Mouse (Mus musculus) G1E (cell line): ENCODE results near the gene Ak5. TPM values are rescaled to one million over a fixed set of nuclear protein-coding genes. Genes with fewer than 3 reads are reported as not detected.

Source experiments
- ATAC-seq: 2 replicates; pipeline ENCODE4 v1.8.0; 2016; ENCODE audit warnings: mild to moderate bottlenecking; ENCODE audit not compliant: insufficient number of reproducible peaks, poor library complexity, low FRiP score, severe bottlenecking; ENCODE audit errors: extremely low read depth
- DNase-seq: peaks from one replicate; pipeline ENCODE4 v3.0.0; 2012; ENCODE audit warnings: low spot score
- H3K27me3 ChIP-seq: 2 replicates; pipeline ENCODE4 v1.6.1; 2012; ENCODE audit warnings: mild to moderate bottlenecking, low read length, inconsistent platforms; ENCODE audit not compliant: insufficient read depth
- H3K36me3 ChIP-seq: replicated peaks from 2 replicates; pipeline ENCODE3; 2012; ENCODE audit warnings: mild to moderate bottlenecking, inconsistent platforms
- H3K4me1 ChIP-seq: 2 replicates; pipeline ENCODE4 v1.6.1; 2012; ENCODE audit warnings: low read depth, low read length, inconsistent platforms, mixed read lengths; ENCODE audit not compliant: insufficient read depth
- H3K4me3 ChIP-seq: 2 replicates; pipeline ENCODE4 v1.5.1; 2012; ENCODE audit warnings: low read depth, mild to moderate bottlenecking, inconsistent platforms, low read length, moderate library complexity, mixed read lengths
- H3K9me3 ChIP-seq: replicated peaks from 2 replicates; pipeline ENCODE4 v1.6.1; 2012; ENCODE audit warnings: inconsistent platforms
- CTCF ChIP-seq: IDR thresholded peaks from 2 replicates; pipeline ENCODE4 v1.5.1; 2012; ENCODE audit warnings: low read depth, low read length, inconsistent platforms, mixed read lengths
- GATA1 ChIP-seq: IDR thresholded peaks from 2 replicates; pipeline ENCODE4 v1.6.1; 2012; ENCODE audit warnings: borderline replicate concordance, low read length, inconsistent platforms, mixed read lengths
- GATA2 ChIP-seq: IDR thresholded peaks from 2 replicates; pipeline ENCODE4 v1.6.1; 2012; ENCODE audit warnings: low read depth, low read length, inconsistent platforms, borderline replicate concordance
- POLR2AphosphoS5 ChIP-seq: IDR thresholded peaks from 2 replicates; pipeline ENCODE4 v1.6.1; 2012; ENCODE audit warnings: low read depth, low read length, inconsistent platforms; ENCODE audit not compliant: insufficient replicate concordance
- TAL1 ChIP-seq: conservative IDR thresholded peaks from 2 replicates; pipeline ENCODE4 v1.6.1; 2012; ENCODE audit warnings: low read depth, low read length, inconsistent platforms, mixed read lengths
- polyA plus RNA-seq: library from polyadenylated mRNA; stranded (reverse); fragments of >175 nt; gene quantifications from 2 replicates; pipeline ENCODE4 v1.2.3, GENCODE M21; 2012
- total RNA-seq, 2 experiments: library from RNA; stranded (forward) in 1 of 2; stranded (reverse) in 1 of 2; fragments of 200-1000 nt in 1 of 2; fragments of >200 nt in 1 of 2; fragmentation: Nextera tagmentation in 1 of 2; gene quantifications; 2 replicates each; pipeline ENCODE4 v1.2.3; 2014 to 2017

The Ak5 gene
- total RNA-seq (2014; fragmentation: Nextera tagmentation) (not detected in 2 replicates), total RNA-seq (2017) (0.11 TPM in 1 of 2 replicates, not detected in the other), polyA plus RNA-seq (not detected in 2 replicates)

DNA sequence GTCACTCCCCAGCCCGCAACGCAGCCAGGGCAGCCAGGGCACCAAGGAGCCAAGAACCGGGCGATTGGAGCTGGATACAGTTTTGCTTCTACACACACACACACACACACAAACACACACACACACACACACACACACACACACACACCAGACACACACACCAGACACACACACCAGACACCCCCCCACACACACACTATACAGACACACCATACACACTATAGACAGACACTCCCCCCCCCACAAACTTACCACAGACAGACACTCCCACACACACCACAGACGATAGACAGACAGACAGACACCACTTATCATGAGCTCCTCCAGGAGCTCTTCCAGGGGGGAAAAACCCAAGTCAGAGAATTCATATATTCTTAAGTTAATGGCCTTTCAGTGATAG lies at the start of gene Ak5:
Gene Ak5, minus strand, starts transcription at position 122 of the 400 bp plus-strand sequence.
- Histone ChIP-seq H3K9me3 (no peaks in the 10 kb centered on the region), H3K36me3 (no peaks in the 10 kb centered on the region), H3K27me3 (peaks cover 14% of the 10 kb centered on the region; the same call in 1 of the 2 replicates), H3K4me1 (no peaks in the 10 kb centered on the region), H3K4me3 (no peak within 1 kb of the TSS)
- no peak for ATAC-seq
- TF ChIP-seq GATA1 (no peak), POLR2AphosphoS5 (no peak), GATA2 (no peak), TAL1 (no peak), CTCF (no peak)
- no peak for DNase-seq

DNA sequence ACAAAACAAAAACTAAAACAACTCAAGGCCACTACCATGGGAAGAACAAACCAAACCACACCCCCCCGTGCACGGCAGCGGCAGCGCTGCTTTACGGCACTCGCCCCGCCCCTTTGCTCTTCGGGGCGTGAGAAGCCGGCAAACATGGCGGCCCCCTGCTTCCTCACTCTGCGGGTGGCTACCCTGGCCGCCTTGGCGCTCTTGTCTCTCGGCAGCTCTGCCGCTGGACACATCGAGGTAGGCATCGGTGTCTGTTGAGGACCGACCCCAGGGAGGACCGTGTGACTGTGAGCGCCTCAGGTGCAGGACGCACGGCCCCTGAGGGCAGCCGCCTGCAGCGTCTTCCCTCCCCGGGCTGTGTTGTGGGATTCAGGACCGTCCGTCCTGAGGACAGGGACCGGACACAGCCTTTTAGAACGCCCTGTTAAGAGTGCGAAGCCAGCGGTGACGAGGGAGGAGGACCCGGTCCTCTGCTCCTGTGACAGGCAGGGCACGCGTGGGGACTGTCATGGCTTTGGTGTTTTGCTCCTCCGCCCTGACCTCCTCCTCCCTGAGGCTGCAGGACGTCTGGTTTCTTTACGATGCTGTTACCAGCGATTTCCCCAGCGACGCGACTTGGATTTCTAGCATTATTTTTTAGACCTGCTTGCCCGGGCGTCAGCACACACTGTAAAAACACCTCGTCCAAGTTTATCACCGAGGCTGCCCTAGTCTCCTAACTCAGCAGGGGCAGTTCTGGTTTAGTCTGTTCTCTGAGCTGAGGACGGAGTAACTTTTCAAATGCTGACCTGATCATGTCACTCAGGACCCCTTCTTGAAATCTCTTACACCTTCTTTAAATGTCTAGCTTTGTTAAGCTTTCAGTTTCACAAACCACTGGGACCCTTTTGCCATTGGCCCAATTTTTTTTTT lies 46.1 kb upstream of the Ak5 start, which contains the start of gene Pigk:
Gene Pigk, plus strand, starts transcription at position 110 of the 912 bp plus-strand sequence.
- Histone ChIP-seq H3K27me3 (0 out of 2 replicates have a peak, but pooled peaks cover 2% of the 10 kb centered on the region), H3K36me3 (peaks cover 16% of the 10 kb centered on the region), H3K4me1 (peaks cover 14% of the 10 kb centered on the region), H3K4me3 (peak within 1 kb of the TSS; percentile 98), H3K9me3 (no peaks in the 10 kb centered on the region)
- ATAC-seq (peak; percentile 64), DNase-seq (peak; percentile 68)
- TF ChIP-seq GATA1 (no peak), CTCF (no peak), GATA2 (no peak), POLR2AphosphoS5 (no peak), TAL1 (no peak)

DNA sequence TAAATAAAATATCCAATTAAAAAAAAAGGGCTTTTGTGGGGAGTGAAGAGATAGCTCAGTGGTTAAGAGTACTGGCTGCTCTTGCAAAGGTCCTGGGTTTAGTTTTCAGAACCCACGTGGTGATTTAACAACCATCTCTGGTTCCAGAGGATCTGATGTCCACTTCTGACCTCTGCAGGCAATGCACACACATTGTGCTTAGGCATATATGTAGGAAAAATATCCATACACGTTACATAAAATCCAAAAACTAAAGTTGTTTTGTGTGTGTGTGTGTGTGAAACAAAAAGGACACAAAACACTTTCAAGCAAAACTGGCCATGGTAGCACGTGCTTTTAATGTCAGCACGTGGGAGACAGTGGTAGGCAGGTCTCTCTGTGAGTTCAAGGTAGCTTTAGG lies 44.8 kb upstream of the Ak5 start:
- DNase-seq (no peak), ATAC-seq (no peak)

DNA sequence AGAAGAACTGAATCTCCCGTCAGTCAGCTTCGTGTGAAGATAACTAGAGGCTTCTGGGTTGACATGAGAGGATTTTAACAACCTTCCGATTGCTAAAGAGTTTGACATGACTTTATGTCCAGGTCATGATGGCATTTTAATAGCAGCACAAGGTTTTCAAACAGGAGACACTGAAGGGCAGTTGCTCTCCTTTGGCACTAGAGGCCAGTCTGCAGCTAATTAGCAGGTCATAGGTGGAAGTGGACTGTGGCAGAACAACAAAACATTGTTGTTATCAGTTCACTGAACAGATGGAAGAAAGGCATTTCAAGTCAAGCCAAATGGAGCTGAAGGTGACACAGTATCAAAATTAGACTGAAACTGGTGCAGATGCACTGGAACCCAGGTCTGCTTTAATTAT lies 41.8 kb upstream of the Ak5 start:
- H3K4me1 ChIP-seq, result peaks cover 5% of the 10 kb centered on the region
- no peaks in the 10 kb centered on the region for H3K36me3 ChIP-seq
- peaks cover 7% of the 10 kb centered on the region; the same call in 1 of the 2 replicates for H3K27me3 ChIP-seq
- TF ChIP-seq CTCF (no peak), TAL1 (no peak), GATA1 (no peak), POLR2AphosphoS5 (no peak), GATA2 (no peak)
- no peak for ATAC-seq
- H3K4me3 ChIP-seq, result no peak overlapping the region
- no peak for DNase-seq
- no peaks in the 10 kb centered on the region for H3K9me3 ChIP-seq

More for the DNA sequence above, 44.8 kb upstream of the Ak5 start:
- Histone ChIP-seq H3K4me3 (no peak overlapping the region), H3K4me1 (peaks cover 14% of the 10 kb centered on the region), H3K36me3 (peaks cover 4% of the 10 kb centered on the region), H3K9me3 (no peaks in the 10 kb centered on the region), H3K27me3 (0 out of 2 replicates have a peak, but pooled peaks cover 2% of the 10 kb centered on the region)
- no peak for TF ChIP-seq GATA2
- no peak for TF ChIP-seq GATA1
- no peak for TF ChIP-seq CTCF

DNA sequence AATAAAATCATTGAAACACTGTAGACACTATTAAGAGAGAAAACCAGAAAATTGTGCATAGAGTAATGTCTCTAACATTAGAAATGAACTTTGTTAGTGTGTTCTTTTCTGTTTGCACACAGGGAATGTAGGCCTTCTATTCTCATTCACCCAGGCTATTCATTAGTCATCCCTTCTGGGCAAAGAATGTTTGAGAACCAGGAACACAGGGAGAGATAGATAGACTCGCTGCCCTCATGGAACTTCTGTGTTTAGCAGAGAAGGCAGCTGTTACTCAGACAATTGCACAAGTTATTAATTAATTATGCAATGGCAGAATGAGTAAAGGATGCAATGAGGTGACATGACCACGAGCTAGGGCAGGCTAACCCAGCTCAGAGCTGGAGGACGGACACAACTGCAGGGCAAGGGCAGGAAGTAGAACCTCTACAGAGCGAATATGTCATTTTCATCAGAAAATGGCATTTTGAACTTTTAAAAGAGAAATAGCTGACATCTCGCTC lies 39.2 kb upstream of the Ak5 start:
- Histone ChIP-seq H3K36me3 (no peaks in the 10 kb centered on the region), H3K4me1 (no peaks in the 10 kb centered on the region), H3K27me3 (peaks cover 7% of the 10 kb centered on the region; the same call in 1 of the 2 replicates), H3K9me3 (no peaks in the 10 kb centered on the region), H3K4me3 (no peak overlapping the region)
- ATAC-seq (no peak), DNase-seq (no peak)
- TF ChIP-seq CTCF, result no peak
- TF ChIP-seq GATA2, result no peak
- TF ChIP-seq TAL1, result no peak
- TF ChIP-seq GATA1, result no peak
- TF ChIP-seq POLR2AphosphoS5, result no peak

DNA sequence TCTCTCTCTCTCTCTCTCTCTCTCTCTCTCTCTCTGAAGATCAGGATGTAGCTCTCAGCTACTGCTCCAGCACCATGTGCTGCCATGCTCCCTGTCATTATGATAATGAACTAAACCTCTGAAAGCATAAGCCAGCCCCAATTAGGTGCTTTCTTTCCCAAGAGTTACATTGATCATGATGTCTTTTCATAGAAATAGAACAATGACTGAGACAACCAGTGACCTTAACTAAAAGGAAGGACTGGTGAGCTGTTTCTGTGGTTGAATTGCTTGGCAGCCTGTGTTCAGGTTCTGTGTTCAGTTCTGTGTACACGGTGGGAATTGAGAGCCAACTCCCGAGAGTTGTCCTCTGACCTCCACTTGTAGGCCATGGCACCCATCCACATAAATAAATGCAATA lies 38.7 kb upstream of the Ak5 start:
- H3K4me3 ChIP-seq, result no peak overlapping the region
- no peak for TF ChIP-seq TAL1
- no peak for TF ChIP-seq GATA2
- no peak for TF ChIP-seq POLR2AphosphoS5
- no peak for TF ChIP-seq GATA1
- TF ChIP-seq CTCF, result no peak
- H3K4me1 ChIP-seq, result no peaks in the 10 kb centered on the region
- no peaks in the 10 kb centered on the region for H3K36me3 ChIP-seq
- ATAC-seq (no peak), DNase-seq (no peak)
- no peaks in the 10 kb centered on the region for H3K9me3 ChIP-seq
- H3K27me3 ChIP-seq, result peaks cover 7% of the 10 kb centered on the region; the same call in 1 of the 2 replicates
